Mouse (Mus musculus): ENCODE measurements around the gene Sort1. TPM values are rescaled to one million over a fixed set of nuclear protein-coding genes. Genes with fewer than 3 reads are reported as not detected.

Gene Sort1
- polyA plus RNA-seq, 1 experiment = 197 TPM

GRCm38 (mm10) chr3:108282401-108283240 is 1.3 kb upstream of the Sort1 start:
- TF ChIP-seq POLR2A (IDR thresholded peaks at IDR 0.05; ENCODE audit: extremely low read depth, insufficient read depth, low read length) (no peak), CTCF (IDR thresholded peaks at IDR 0.05; ENCODE audit: extremely low read depth, insufficient read depth, low read length) (peak; percentile 26; the same call in 1 of the 2 replicates)
- peak overlapping the region; percentile 77 for H3K27ac ChIP-seq (ENCODE audit: insufficient read depth, low read length)
- H3K4me3 ChIP-seq (ENCODE audit: insufficient read depth, low read length) = peak overlapping the region; percentile 97; the same call in 1 of the 2 replicates
- peaks cover 3% of the 10 kb centered on the region; the same call in 1 of the 2 replicates for H3K4me1 ChIP-seq (ENCODE audit: control insufficient read depth, insufficient read depth, low read length)

- TF ChIP-seq POLR2A (IDR thresholded peaks at IDR 0.05; ENCODE audit: extremely low read depth, insufficient read depth, low read length) (no peak), CTCF (IDR thresholded peaks at IDR 0.05; ENCODE audit: extremely low read depth, insufficient read depth, low read length) (no peak)
- peak overlapping the region; percentile 97 for H3K4me3 ChIP-seq (ENCODE audit: insufficient read depth, low read length)
- peak overlapping the region; percentile 77 for H3K27ac ChIP-seq (ENCODE audit: insufficient read depth, low read length)
- H3K4me1 ChIP-seq (ENCODE audit: control insufficient read depth, insufficient read depth, low read length) = peaks cover 8% of the 10 kb centered on the region; the same call in 1 of the 2 replicates
Measured at GRCm38 (mm10) chr3:108283241-108283561, 681 bp upstream of the Sort1 start.

DNA sequence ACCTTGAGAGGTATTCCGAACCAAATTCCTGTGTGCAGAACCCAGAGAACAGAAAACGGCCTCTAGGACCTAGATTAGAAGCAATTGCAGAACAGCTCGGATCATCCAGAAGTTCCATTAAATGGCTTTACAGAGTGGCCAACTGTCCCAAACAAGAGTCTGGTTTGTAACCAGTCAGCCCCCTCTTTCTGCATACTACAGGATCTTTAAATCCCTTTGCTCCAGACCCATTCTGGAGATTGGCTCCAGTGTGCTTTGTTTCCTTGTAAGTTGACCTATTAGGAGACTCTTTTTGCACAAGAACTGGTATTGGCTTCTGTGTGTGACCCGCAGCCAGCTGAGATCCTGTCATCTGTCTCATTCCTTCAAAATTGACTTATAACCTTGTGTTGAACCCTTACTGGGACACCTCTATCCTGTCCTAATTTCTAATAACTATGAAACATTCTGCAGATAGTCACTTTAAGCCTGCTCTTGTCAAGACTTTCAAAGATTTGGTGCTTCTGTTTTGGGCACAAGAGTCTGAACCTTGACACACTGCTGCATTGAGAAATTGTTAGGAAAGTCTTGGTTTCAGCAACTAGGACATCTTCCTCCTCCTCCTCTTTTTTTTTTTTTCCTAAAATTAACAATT is 1.3 kb downstream of the Sort1 start:
- H3K27ac ChIP-seq (ENCODE audit: insufficient read depth, low read length) = peak overlapping the region; percentile 75
- TF ChIP-seq POLR2A (IDR thresholded peaks at IDR 0.05; ENCODE audit: extremely low read depth, insufficient read depth, low read length) (no peak), CTCF (IDR thresholded peaks at IDR 0.05; ENCODE audit: extremely low read depth, insufficient read depth, low read length) (no peak)
- H3K4me1 ChIP-seq (ENCODE audit: control insufficient read depth, insufficient read depth, low read length) = peaks cover 14% of the 10 kb centered on the region
- peak overlapping the region; percentile 97 for H3K4me3 ChIP-seq (ENCODE audit: insufficient read depth, low read length)

GRCm38 (mm10) chr3:108286671-108287439 is 3.0 kb downstream of the Sort1 start:
- TF ChIP-seq CTCF (IDR thresholded peaks at IDR 0.05; ENCODE audit: extremely low read depth, insufficient read depth, low read length) (no peak), POLR2A (IDR thresholded peaks at IDR 0.05; ENCODE audit: extremely low read depth, insufficient read depth, low read length) (no peak)
- peak overlapping the region; percentile 79 for H3K27ac ChIP-seq (ENCODE audit: insufficient read depth, low read length)
- peaks cover 22% of the 10 kb centered on the region for H3K4me1 ChIP-seq (ENCODE audit: control insufficient read depth, insufficient read depth, low read length)
- H3K4me3 ChIP-seq (ENCODE audit: insufficient read depth, low read length) = peak overlapping the region; percentile 97

- peaks cover 22% of the 10 kb centered on the region for H3K4me1 ChIP-seq (ENCODE audit: control insufficient read depth, insufficient read depth, low read length)
Measured at GRCm38 (mm10) chr3:108287811-108288805, 4.2 kb downstream of the Sort1 start.

DNA sequence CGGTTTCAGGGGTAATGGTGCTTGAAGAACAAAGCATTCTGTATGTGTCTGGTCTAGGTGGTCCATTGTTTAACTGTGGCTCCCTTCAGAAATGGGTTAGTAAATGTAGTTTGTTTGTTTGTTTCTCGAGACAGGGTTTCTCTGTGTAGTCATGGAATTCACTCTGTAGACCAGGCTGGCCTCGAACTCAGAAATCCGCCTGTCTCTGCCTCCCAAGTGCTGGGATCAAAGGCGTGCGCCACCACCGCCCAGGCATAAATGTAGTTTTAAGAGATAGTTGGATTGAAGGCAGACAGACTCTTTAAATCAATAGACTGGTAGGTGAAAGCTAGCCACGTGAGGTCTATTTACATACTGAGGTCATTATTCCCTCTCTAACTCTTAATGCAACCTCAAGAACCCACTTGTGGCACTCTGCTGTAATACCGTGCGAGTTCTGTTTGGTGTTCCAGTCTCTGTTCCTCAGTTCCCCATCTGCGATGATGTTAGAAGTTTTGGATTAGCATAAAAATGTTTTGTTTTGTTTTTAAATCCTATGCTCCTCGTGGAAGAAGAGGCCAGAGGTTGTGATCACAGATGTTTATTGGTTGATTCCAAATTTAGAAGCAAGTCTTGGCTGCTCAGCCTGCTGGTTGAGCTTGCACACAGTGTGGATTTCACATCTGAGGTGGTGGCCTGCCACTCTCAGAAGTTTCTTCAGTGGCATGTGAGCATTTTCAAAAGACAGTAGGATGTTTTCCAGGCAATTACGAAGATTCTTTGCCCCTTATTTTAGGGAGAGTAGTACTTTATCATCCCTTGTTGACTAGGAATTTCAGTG is 5.6 kb downstream of the Sort1 start:
- H3K4me1 ChIP-seq (ENCODE audit: control insufficient read depth, insufficient read depth, low read length) = peaks cover 24% of the 10 kb centered on the region
- no peak overlapping the region for H3K4me3 ChIP-seq (ENCODE audit: insufficient read depth, low read length)
- H3K27ac ChIP-seq (ENCODE audit: insufficient read depth, low read length) = peak overlapping the region; percentile 79; the same call in 1 of the 2 replicates
- TF ChIP-seq CTCF (IDR thresholded peaks at IDR 0.05; ENCODE audit: extremely low read depth, insufficient read depth, low read length) (no peak), POLR2A (IDR thresholded peaks at IDR 0.05; ENCODE audit: extremely low read depth, insufficient read depth, low read length) (no peak)

More at GRCm38 (mm10) chr3:108287811-108288805, 4.2 kb downstream of the Sort1 start:
- Histone ChIP-seq H3K4me3 (ENCODE audit: insufficient read depth, low read length) (peak overlapping the region; percentile 1; the same call in 1 of the 2 replicates), H3K27ac (ENCODE audit: insufficient read depth, low read length) (peak overlapping the region; percentile 79)
- TF ChIP-seq POLR2A (IDR thresholded peaks at IDR 0.05; ENCODE audit: extremely low read depth, insufficient read depth, low read length) (no peak), CTCF (IDR thresholded peaks at IDR 0.05; ENCODE audit: extremely low read depth, insufficient read depth, low read length) (no peak)

DNA sequence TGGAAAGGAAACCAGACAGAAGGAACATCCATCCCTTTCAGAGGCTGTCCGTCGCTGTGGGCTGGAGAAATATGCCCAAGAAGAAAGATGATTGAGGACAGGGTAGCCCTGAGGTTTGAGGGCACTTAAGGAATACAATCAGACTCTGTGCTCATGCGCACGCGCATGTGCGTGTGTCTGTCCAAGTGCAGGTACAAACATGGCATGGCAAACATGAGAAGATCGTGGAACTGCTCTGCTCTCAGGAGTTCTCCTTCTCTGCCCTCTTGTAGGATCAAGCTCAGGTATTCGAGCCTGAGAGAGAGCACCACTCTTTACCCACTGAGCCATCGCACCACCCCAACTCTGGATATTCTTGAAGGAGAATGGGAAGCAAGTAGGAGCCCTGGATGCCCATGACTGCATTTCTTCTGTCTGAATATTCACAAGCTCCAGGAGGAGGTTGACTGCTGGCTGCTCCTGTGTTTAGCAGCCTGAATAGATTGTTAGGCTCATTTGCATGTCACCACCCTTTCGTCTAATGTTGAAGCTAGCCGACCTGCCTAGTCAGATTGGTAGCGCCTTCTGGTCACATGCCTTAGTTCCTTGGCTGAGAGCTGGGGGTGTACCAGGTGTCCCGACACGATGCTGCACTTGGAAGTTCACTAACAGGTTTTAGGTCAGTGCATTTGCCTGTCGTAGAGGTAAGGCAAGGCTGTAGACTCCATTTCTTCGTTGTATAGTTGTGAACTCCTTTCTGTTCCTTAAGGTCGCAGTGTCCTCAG is 7.3 kb downstream of the Sort1 start:
- H3K27ac ChIP-seq (ENCODE audit: insufficient read depth, low read length) = no peak overlapping the region
- no peak for TF ChIP-seq CTCF (IDR thresholded peaks at IDR 0.05; ENCODE audit: extremely low read depth, insufficient read depth, low read length)
- TF ChIP-seq POLR2A (IDR thresholded peaks at IDR 0.05; ENCODE audit: extremely low read depth, insufficient read depth, low read length) = no peak
- H3K4me3 ChIP-seq (ENCODE audit: insufficient read depth, low read length) = no peak overlapping the region
- peaks cover 32% of the 10 kb centered on the region for H3K4me1 ChIP-seq (ENCODE audit: control insufficient read depth, insufficient read depth, low read length)

Measured in cortical plate, adult 2 months (tissue).